Mouse (Mus musculus): ENCODE measurements around the gene Olfr393.

Olfr393 gene

DNA sequence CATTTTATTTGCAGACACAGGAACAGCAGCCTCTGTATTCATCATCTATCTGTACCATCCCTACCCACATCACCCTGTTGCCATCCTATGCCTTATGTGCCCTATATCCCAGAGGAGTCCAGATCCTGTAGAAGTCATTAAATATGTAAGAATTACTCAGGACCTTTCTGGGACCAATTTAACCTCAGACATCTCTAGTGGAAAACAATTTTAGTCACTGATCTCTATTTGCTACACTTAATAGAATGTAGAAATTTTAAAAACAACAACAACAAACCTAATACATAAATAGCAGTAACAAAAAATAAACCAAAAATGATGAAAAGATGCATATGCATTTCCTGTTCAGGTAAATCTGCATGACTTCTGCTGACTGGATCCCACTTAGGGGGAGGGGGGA, at the start of gene Olfr393:
Gene Olfr393, minus strand, starts transcription at position 101 of the 400 bp plus-strand sequence.
- no peak for DNase-seq

- no peak for DNase-seq
These were observed 39.4 kb upstream of the Olfr393 start, which contains the start of gene Olfr394 for GRCm38 (mm10) chr11:73890671-73891070. Olfr394 (minus strand) TSS chr11:73890771.

GRCm38 (mm10) chr11:73816949-73817348, 34.3 kb downstream of the Olfr393 start, which contains the start of gene Olfr392:
Olfr392 (minus strand) TSS chr11:73817049.
- DNase-seq = no peak

DNA sequence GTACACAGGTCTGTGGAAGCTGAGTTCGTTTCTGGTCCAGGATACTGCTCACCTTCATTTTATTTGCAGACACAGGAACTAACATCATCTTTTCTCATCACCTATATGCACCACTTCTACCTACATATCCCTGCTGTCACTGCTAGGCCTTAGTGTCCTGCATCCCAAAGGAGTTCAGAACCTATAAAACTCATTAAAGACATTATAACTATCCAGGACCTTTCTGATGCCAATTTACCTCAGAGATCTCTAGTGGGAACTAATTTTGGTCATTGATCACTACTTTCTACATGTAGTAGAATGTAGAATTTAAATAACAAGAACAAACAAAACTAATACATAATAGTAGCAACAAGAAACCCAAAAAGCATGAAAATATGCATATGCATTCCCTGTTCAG, 48.3 kb downstream of the Olfr393 start, which contains the start of gene Olfr391-ps:
Gene Olfr391-ps, minus strand, starts transcription at position 101 of the 400 bp plus-strand sequence.
- DNase-seq = no peak
